7 mouse cellular contexts compared by ENCODE assay signal in genomic region chr19:58104544-58104943, GRCm38 (mm10).
DNase-seq lines count a peak whose midpoint lies in the region; ATAC-seq lines count a peak whose summit lies in the region.

No protein-coding gene starts in this region.

- H3K4me3 ChIP-seq in embryonic facial prominence, embryonic 15.5 days (replicated peaks) = no peak overlapping the region
- no peak overlapping the region for H3K4me3 ChIP-seq in limb, embryonic 13.5 days
- no peak overlapping the region for H3K4me3 ChIP-seq in neural tube, embryonic 15.5 days (replicated peaks)

- peak; percentile 48 for DNase-seq in layer of hippocampus, adult 11-12 months (ENCODE audit: low spot score)
- DNase-seq in layer of hippocampus, postnatal 25 days (ENCODE audit: extremely low spot score in 1 of 2, low spot score in 1 of 2) = no peak
- peak; percentile 42 for DNase-seq in Muller cell, postnatal 12 days (ENCODE audit: inconsistent ontology term)
- no peak for DNase-seq in ovary, postnatal 36 days (ENCODE audit: low spot score)

- no peaks in the 10 kb centered on the region for H3K9me3 ChIP-seq in embryonic facial prominence, embryonic 15.5 days (replicated peaks)
- no peaks in the 10 kb centered on the region for H3K9me3 ChIP-seq in limb, embryonic 13.5 days
- H3K9me3 ChIP-seq in neural tube, embryonic 15.5 days (replicated peaks) = no peaks in the 10 kb centered on the region

- ATAC-seq in embryonic facial prominence, embryonic 15.5 days (ENCODE audit: insufficient number of reproducible peaks, low FRiP score, low TSS enrichment, low read depth) = 0 out of 2 replicates have a peak, but pooled peaks have one; percentile 32
- ATAC-seq in limb, embryonic 13.5 days (ENCODE audit: low FRiP score, low read depth) = peak; percentile 66
- ATAC-seq in neural tube, embryonic 15.5 days (ENCODE audit: low FRiP score) = no peak

- no peak overlapping the region for H3K4me2 ChIP-seq in embryonic facial prominence, embryonic 15.5 days (replicated peaks)
- H3K4me2 ChIP-seq in limb, embryonic 13.5 days (replicated peaks) = no peak overlapping the region
- no peak overlapping the region for H3K4me2 ChIP-seq in neural tube, embryonic 15.5 days

- H3K27ac ChIP-seq in embryonic facial prominence, embryonic 15.5 days (replicated peaks) = no peak overlapping the region
- H3K27ac ChIP-seq in limb, embryonic 13.5 days = peak overlapping the region; percentile 66; the same call in 1 of the 2 replicates
- no peak overlapping the region for H3K27ac ChIP-seq in neural tube, embryonic 15.5 days (replicated peaks)

- no peaks in the 10 kb centered on the region for H3K36me3 ChIP-seq in embryonic facial prominence, embryonic 15.5 days
- H3K36me3 ChIP-seq in limb, embryonic 13.5 days = peaks cover 5% of the 10 kb centered on the region; the same call in 1 of the 2 replicates
- no peaks in the 10 kb centered on the region for H3K36me3 ChIP-seq in neural tube, embryonic 15.5 days

- H3K4me1 ChIP-seq in embryonic facial prominence, embryonic 15.5 days = peaks cover 5% of the 10 kb centered on the region; the same call in 1 of the 2 replicates
- H3K4me1 ChIP-seq in limb, embryonic 13.5 days = peaks cover 33% of the 10 kb centered on the region
- peaks cover 8% of the 10 kb centered on the region; the same call in 1 of the 2 replicates for H3K4me1 ChIP-seq in neural tube, embryonic 15.5 days

- no peak overlapping the region for H3K9ac ChIP-seq in embryonic facial prominence, embryonic 15.5 days
- H3K9ac ChIP-seq in limb, embryonic 13.5 days = no peak overlapping the region
- H3K9ac ChIP-seq in neural tube, embryonic 15.5 days (replicated peaks) = no peak overlapping the region

- H3K27me3 ChIP-seq in embryonic facial prominence, embryonic 15.5 days = no peaks in the 10 kb centered on the region
- no peaks in the 10 kb centered on the region for H3K27me3 ChIP-seq in limb, embryonic 13.5 days
- no peaks in the 10 kb centered on the region; the same call in 1 of the 2 replicates for H3K27me3 ChIP-seq in neural tube, embryonic 15.5 days (replicated peaks)

- WGBS in embryonic facial prominence, embryonic 15.5 days = 50% methylated on average over 7 of the region's 7 CpGs
- 19% methylated on average over 7 of the region's 7 CpGs for WGBS in limb, embryonic 13.5 days
- 74% methylated on average over 7 of the region's 7 CpGs for WGBS in neural tube, embryonic 15.5 days

Comparison
In these comparisons a context has a peak if more than half of its experiments do, and no peak if none do; other contexts are left out.
1. DNase-seq: peak in layer of hippocampus, adult 11-12 months (single experiment) and Muller cell, postnatal 12 days (single experiment); none in layer of hippocampus, postnatal 25 days (0 of 2) and ovary, postnatal 36 days (single experiment).